Mouse (Mus musculus): ENCODE data around the gene Pknox2.

The Pknox2 gene

DNA sequence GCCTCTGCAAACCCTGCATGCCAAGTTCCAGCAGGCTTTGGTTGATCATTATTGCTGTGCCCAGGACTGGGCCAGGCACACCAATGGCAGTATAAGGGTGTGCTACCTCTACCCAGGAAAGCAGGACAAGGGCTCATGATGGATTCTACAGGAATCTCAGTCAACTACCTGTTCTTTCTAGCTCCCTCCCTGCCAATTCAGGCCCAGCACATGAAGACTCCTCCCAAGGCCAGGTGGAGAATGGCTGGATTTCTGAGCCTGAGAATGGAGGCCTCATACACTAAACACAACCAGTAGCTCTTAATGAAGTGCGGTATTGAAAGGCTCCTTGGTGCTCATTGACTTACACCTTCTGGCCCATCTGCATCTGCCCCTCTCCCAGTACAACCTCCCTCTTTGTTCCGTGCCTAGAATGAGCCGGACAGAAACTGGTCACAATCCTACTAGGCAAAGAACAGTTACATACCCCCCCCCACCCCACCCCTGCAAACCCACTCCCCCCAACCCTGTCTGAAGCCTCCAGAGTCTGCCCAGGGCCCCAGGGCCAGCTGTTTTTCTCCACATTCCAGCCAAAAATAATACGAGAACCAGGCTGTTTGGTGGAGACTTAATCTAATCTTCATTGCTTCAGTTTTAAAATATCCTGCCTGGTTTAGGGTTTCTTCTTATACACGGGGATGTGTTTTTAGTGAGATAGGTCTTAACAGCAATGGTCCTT, 6.6 kb downstream of the Pknox2 start:
- DNase-seq (ENCODE audit: low spot score in 2 of 2) = no peak

- DNase-seq (ENCODE audit: low spot score in 2 of 2) = no peak
Measured at GRCm38 (mm10) chr9:37139514-37139913, 7.7 kb downstream of the Pknox2 start.

DNA sequence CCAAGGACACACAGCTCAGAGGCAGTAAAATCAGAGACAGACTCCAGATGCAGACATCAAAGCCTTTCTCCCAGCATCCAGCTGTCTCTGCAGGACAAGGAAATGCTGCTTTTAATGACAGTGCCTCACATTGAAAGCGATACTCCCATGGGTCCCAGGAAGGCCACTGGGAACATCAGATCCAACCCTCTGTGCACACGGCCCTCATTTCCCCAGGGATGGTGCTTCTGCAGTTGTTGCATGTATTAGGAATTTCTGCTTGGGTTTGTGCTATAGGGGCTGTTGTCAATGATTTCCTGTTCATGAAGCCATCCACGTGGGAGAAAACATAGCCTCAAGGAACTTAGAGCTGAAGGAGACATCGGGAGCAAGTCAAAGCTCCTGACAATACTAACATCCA, 8.3 kb downstream of the Pknox2 start:
- DNase-seq (ENCODE audit: low spot score in 2 of 2) = no peak

DNA sequence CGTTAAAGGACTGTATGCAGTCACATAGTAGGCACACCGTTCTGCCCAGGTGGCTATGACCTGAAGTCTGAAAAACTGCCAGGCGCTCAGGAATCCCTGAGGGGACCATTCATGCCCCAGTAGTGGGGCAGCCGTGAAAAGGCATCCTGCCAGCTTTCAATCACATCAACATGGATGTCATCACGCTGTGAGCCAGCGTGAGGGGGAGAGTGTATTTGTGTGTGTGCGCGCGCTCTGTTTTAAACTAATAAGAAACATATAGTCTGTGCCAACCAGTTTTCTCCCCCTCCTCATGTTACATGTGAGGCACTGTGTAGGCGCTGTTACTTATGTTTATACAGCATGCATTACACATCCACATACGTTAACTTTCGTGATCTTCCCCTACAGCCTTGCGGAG, 10.9 kb downstream of the Pknox2 start:
- no peak for DNase-seq (ENCODE audit: low spot score in 2 of 2)

DNA sequence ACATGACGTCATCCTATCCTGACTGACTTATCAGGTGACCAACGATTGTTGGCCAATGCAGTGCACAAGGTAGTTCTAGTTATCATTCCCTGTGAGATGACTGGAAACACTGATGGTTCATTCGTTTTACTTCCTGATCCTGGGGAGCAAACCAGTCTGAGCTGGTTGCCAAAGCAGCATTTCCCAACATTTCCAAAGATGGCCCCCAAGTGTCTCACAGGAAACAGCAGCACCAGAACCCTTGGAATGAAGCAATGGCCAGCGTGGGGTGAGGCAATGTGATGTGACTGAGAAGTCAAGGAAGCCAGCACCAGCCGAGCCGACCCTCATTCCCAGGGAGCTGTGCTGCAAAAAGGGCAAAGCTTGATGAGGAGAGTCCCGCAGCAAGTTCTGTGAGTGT, 13.7 kb downstream of the Pknox2 start:
- DNase-seq (ENCODE audit: low spot score in 2 of 2) = no peak

- DNase-seq (ENCODE audit: low spot score in 2 of 2) = no peak
Measured at GRCm38 (mm10) chr9:37129046-37129445, 18.2 kb downstream of the Pknox2 start.

GRCm38 (mm10) chr9:37126197-37126596, 21.0 kb downstream of the Pknox2 start:
- DNase-seq (ENCODE audit: low spot score in 2 of 2) = no peak

- no peak for DNase-seq (ENCODE audit: low spot score in 2 of 2)
Measured at GRCm38 (mm10) chr9:37124696-37125480, 22.3 kb downstream of the Pknox2 start.

DNA sequence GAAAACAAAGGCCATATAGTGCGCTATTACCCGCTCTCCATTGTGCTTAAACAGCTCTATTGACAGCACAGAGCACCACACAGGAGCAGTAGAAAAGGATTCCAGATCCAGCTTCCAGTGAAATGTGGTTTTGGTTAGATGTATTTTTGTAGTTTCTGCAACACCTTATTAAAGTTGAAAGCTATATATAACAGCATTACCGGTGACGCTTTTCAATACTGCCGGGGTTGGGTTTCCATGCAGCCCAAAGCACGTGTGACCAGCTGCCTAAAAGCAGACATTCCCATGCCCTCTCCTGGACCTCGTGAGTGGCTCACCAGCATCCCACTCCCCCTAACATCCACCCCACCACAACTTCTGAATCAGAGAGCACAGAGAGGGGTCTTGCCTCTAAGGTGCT, 23.8 kb downstream of the Pknox2 start:
- DNase-seq (ENCODE audit: low spot score in 2 of 2) = no peak

GRCm38 (mm10) chr9:37122971-37123370, 24.2 kb downstream of the Pknox2 start:
- no peak for DNase-seq (ENCODE audit: low spot score in 2 of 2)

GRCm38 (mm10) chr9:37122381-37122780, 24.8 kb downstream of the Pknox2 start:
- DNase-seq (ENCODE audit: low spot score in 2 of 2) = no peak

DNA sequence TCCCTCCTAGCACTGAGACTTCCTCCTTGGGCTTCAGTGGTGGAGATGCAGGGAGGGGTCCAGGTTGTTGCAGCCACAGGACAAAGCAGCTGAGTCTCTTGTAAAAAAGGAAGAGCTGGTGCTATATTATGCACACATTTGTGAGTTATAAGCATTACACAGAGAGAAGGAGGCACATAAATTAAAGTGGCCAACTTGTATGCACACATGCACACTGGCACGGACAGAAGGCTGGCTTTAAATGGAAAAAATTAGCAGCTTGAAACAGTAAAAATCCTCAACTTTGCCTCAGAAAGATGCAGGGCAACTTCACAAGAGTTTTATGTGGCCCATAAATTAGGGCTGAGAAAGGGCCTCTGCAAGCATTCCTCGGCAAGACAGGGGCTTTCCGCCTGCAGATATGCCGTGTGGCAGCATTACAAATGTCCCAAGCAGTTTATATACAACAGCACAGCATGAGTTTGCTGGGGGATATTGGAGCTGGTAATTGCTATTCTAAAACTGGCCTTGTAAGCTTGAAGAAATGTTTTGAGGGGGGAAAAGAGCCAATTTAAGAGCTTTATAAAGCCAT, 25.4 kb downstream of the Pknox2 start:
- no peak for DNase-seq (ENCODE audit: low spot score in 2 of 2)

GRCm38 (mm10) chr9:37120801-37121200, 26.4 kb downstream of the Pknox2 start:
- no peak for DNase-seq (ENCODE audit: low spot score in 2 of 2)

DNA sequence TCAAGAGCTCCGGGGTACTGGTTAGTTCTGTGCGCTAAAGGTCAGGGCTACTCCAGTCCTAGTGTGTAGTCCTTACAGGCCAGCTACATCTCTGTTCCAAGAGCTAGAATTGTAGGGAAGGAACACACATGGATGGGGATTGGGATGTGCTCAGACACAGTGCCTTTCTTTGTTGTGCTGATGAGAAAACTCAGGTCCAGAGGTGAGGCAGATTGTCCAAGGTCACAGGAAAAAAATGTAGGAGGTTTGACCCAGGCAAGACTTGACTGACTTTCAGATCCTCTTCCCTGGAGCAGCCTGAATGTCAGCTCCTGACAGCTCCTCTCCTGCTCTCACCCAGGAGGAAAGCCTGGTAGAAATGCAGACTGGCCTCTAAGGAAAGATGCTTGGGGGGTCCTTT, 29.7 kb downstream of the Pknox2 start:
- DNase-seq (ENCODE audit: low spot score in 2 of 2) = no peak

GRCm38 (mm10) chr9:37116632-37117413, 30.4 kb downstream of the Pknox2 start:
- DNase-seq (ENCODE audit: low spot score in 2 of 2) = no peak

GRCm38 (mm10) chr9:37115820-37116219, 31.4 kb downstream of the Pknox2 start:
- DNase-seq (ENCODE audit: low spot score in 2 of 2) = no peak

GRCm38 (mm10) chr9:37114286-37115267, 32.6 kb downstream of the Pknox2 start:
- DNase-seq (ENCODE audit: low spot score in 2 of 2) = no peak

GRCm38 (mm10) chr9:37107546-37107945, 39.7 kb downstream of the Pknox2 start:
- no peak for DNase-seq (ENCODE audit: low spot score in 2 of 2)

DNA sequence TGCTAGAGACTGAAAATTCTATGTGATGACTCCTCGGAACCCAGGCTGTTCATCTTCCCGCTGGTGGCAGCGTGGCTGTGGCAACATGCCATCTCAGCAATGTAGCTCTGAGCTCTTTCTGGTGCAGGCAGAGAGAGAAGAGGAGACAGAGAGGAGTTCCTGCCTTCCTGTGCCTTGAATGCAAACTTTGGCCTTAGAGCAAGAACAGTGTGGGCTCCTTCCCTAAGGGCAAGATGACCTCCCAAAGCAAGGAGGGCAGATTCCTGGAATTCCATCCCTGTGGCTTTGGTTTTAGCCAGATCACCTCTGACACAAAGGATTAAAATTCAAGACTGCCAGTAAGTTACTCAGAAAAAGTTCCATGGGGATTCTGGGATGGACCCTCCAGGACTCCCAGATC, 40.4 kb downstream of the Pknox2 start:
- DNase-seq (ENCODE audit: low spot score in 2 of 2) = no peak

DNA sequence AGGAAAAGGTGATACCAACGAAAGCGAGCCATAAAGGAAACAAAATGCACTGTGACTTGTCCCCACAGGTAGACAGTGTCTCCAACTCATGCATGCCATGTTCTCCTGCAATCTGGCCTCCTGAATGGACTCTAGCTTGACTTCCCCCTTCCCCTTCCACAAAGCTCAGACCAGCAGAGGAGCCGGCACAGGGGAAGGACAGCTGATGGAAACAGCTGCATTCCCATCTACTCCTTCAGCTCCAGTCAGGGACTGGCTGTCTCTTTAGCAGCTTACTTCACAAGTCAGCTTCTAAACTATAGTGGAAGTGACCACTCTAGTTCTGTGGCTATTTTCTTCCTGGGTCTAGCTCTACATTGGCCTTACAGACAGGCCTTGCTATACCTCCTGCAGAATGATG, 43.0 kb downstream of the Pknox2 start:
- no peak for DNase-seq (ENCODE audit: low spot score in 2 of 2)

DNA sequence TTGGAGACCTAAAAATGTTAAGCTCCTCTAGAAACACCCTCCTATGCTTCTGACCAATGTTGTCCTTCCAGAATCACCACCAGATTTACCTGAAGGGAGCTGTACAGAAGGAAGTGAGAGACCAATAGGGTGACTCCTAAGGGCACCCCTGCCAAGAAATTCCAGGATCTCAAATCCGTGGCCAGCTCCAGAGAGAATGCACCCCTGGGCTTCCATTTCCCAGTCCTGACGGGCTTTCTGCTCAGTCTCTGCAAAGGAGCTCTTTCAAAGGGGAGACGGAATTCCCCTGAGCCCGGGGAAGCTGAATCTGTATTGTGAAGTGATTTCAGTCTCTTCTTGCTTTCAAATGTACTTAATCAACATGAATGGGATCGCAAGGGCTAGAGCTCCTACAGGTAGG, 43.4 kb downstream of the Pknox2 start:
- DNase-seq (ENCODE audit: low spot score in 2 of 2) = no peak
